Mouse (Mus musculus): ENCODE measurements at regions not wholly inside any gene's neighbourhood (a gene's known extent, or its start where the extent isn't known, plus 50 kb on each side); places are given as distances from the start of the nearest gene placed in this dataset.

- DNase-seq (ENCODE audit: low spot score in 2 of 2), result no peak
Observed at GRCm38 (mm10) chr4:9094076-9094475, 855.2 kb upstream of the Car8 start.

- DNase-seq (ENCODE audit: low spot score in 2 of 2), result no peak
Observed at GRCm38 (mm10) chr4:9083526-9083925, 844.7 kb upstream of the Car8 start.

GRCm38 (mm10) chr4:9081701-9082562 lies 843.1 kb upstream of the Car8 start:
- DNase-seq (ENCODE audit: low spot score in 2 of 2), result peak; percentile 22 to 43

GRCm38 (mm10) chr4:9080821-9081493 lies 842.1 kb upstream of the Car8 start:
- DNase-seq (ENCODE audit: low spot score in 2 of 2), result no peak

GRCm38 (mm10) chr4:9079828-9080245 lies 841.0 kb upstream of the Car8 start:
- DNase-seq (ENCODE audit: low spot score in 2 of 2), result no peak

GRCm38 (mm10) chr4:9074447-9074846 lies 835.6 kb upstream of the Car8 start:
- no peak for DNase-seq (ENCODE audit: low spot score in 2 of 2)

- no peak for DNase-seq (ENCODE audit: low spot score in 2 of 2)
Observed at GRCm38 (mm10) chr4:9073736-9074428, 835.0 kb upstream of the Car8 start.

- no peak for DNase-seq (ENCODE audit: low spot score in 2 of 2)
Observed at GRCm38 (mm10) chr4:9072321-9072720, 833.5 kb upstream of the Car8 start.

GRCm38 (mm10) chr4:9067874-9068273 lies 829.0 kb upstream of the Car8 start:
- no peak for DNase-seq (ENCODE audit: low spot score in 2 of 2)

- peak; percentile 5 to 23 for DNase-seq (ENCODE audit: low spot score in 2 of 2)
Observed at GRCm38 (mm10) chr4:9065981-9066815, 827.4 kb upstream of the Car8 start.

GRCm38 (mm10) chr4:9061941-9062340 lies 823.1 kb upstream of the Car8 start:
- no peak for DNase-seq (ENCODE audit: low spot score in 2 of 2)

GRCm38 (mm10) chr4:9060221-9060620 lies 821.4 kb upstream of the Car8 start:
- DNase-seq (ENCODE audit: low spot score in 2 of 2), result no peak

- DNase-seq (ENCODE audit: low spot score in 2 of 2), result no peak
Observed at GRCm38 (mm10) chr4:9057676-9058075, 818.8 kb upstream of the Car8 start.

- no peak for DNase-seq (ENCODE audit: low spot score in 2 of 2)
Observed at GRCm38 (mm10) chr4:9057113-9057512, 818.3 kb upstream of the Car8 start.

GRCm38 (mm10) chr4:9055876-9056275 lies 817.0 kb upstream of the Car8 start:
- DNase-seq (ENCODE audit: low spot score in 2 of 2), result no peak

GRCm38 (mm10) chr4:9055266-9055820 lies 816.5 kb upstream of the Car8 start:
- no peak for DNase-seq (ENCODE audit: low spot score in 2 of 2)

GRCm38 (mm10) chr4:9048817-9049216 lies 810.0 kb upstream of the Car8 start:
- DNase-seq (ENCODE audit: low spot score in 2 of 2), result no peak

GRCm38 (mm10) chr4:9047151-9047550 lies 808.3 kb upstream of the Car8 start:
- no peak for DNase-seq (ENCODE audit: low spot score in 2 of 2)

GRCm38 (mm10) chr4:9046436-9046835 lies 807.6 kb upstream of the Car8 start:
- DNase-seq (ENCODE audit: low spot score in 2 of 2), result no peak

GRCm38 (mm10) chr4:9046030-9046429 lies 807.2 kb upstream of the Car8 start:
- no peak for DNase-seq (ENCODE audit: low spot score in 2 of 2)

- DNase-seq (ENCODE audit: low spot score in 2 of 2), result no peak
Observed at GRCm38 (mm10) chr4:9036005-9036404, 797.2 kb upstream of the Car8 start.
